Mouse (Mus musculus): ENCODE results near the gene Gm20388.

The Gm20388 gene

DNA sequence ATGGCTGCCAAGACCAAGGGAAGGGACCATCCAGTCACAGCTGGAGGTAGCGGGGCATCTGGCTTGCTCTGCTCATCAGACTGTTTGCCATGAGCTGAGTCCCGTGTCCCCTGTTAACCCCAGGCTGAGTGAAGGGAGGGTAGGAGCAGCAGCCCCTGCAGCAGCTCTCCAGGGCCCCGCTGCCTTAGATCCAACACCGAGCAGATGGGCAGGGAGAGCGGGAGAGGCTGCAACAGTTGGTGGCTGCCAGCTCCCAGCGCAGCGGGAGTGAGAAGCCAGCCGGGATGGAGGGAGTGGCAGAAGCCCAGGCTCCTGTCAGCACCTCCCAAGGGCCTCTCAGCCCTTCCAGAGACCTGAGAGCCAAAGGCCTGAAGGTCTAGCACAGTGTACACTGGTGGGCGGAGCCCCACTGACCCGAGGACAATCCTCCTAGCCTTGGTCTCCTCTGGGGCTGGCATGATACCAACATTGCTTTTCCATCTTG, 379.1 kb downstream of the Gm20388 start:
- DNase-seq (ENCODE audit: inconsistent ontology term) = no peak

DNA sequence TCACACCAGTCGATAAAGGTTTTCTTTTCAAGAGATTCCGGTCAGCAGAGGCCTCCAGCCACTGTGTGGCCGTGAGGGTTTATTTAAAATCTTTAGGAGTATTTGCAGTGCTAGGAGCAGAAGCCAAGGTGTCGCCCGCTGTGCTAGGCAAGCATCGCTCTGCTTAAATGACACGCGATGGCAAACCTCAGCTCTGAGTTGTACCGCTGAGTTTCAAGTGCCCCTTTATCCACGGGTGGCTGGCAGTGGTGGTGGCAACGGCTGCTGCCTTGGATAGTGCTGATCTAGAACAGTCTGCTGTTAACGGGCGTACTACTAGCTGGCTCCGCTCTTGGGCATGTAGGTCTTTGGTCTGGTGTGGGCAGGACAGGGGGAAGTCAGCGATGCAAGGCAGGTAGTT, 380.0 kb downstream of the Gm20388 start:
- DNase-seq (ENCODE audit: inconsistent ontology term) = no peak

- DNase-seq (ENCODE audit: inconsistent ontology term) = no peak
Measured at GRCm38 (mm10) chr8:120291650-120292049, 381.0 kb downstream of the Gm20388 start.

GRCm38 (mm10) chr8:120292316-120293107, 381.9 kb downstream of the Gm20388 start:
- peak; percentile 63 for DNase-seq (ENCODE audit: inconsistent ontology term)

DNA sequence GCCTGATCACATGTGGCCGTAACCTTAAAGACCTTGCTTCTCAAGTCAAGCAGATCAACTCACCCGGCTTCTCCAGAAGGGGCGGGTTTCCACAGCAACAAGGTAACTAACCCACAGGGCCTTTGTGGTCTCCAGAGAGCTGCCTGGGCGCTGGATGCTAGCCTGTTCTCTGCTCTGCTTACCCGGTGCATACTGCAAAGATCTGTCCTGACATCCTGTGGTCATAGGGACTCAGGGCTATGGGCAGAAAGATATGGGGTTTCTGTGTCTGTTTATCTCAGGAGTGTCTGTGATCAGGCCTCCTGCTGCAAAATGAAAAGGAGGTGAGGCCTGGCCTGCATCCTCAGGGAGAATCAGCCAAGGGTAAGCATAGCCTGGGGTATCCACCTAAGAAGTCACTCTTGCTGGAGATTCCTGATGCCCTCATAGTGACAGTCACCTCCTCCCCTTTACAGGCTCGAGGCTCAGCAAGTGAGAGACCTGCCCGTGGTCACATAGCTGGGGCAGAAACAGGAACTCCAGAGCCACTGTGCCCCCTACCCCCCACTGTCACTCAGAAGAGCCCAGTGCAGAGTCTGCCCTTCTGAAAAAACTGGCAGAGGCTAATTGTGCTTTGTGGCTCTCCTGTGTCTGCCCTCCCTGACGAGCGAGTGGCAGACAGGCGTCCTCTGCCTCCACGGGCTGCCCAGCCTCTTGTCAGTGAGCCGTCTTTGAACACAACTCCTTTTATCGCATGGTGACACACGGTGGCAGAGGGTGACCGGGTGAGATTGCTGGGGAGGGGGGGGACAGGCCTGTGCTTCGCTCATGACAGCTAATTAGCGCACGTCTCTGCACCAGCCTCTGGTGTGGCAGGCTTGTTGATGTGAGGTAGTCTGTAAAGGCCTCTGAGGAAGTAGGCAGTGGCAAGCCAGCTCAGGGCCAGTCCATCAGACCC, 383.0 kb downstream of the Gm20388 start:
- no peak for DNase-seq (ENCODE audit: inconsistent ontology term)

GRCm38 (mm10) chr8:120294982-120295870, 384.6 kb downstream of the Gm20388 start:
- no peak for DNase-seq (ENCODE audit: inconsistent ontology term)

DNA sequence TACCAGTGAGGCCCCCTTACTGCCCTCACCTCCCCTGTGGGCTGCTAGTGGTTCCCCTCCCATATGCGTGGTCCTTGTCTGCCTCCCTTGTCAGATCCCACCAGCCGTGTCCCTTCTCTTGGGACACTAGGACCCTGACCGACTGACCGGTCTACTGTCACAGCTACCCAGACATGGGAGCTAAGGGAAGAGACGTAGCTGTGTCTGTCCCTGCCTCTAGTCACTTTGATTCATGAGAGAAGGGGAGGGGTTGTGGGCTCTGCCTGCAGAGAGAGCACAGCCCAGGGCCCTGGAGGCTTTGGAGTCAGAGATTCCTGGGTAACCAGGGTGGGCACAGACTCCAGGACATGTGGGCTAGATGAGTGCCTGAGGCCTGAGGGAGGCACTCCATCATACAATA, 386.4 kb downstream of the Gm20388 start:
- no peak for DNase-seq (ENCODE audit: inconsistent ontology term)

- DNase-seq (ENCODE audit: inconsistent ontology term) = no peak
Measured at GRCm38 (mm10) chr8:120298601-120299532, 388.2 kb downstream of the Gm20388 start.

- peak; percentile 73 for DNase-seq (ENCODE audit: inconsistent ontology term)
Measured at GRCm38 (mm10) chr8:120300601-120301141, 390.0 kb downstream of the Gm20388 start.

GRCm38 (mm10) chr8:120302941-120303675, 392.5 kb downstream of the Gm20388 start:
- DNase-seq (ENCODE audit: inconsistent ontology term) = no peak

DNA sequence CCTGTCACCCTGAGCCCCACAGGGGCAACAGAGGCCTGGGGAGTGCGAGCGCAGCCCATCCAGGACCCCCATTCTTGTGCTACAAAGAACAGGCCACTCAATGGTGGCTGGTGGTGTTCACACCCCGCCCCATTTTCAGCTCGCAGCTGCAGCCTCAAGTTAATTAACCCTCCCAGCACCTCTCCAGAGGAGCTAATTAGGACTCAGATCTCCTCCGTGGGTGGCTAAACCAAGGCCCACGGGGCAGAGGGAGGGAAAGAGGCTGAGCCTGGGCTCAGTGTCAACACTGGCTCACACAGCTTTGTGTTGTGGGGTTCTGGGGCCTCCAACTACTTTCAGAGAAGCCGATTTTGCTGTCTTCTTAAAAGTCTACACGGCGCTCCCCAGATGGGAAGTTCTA, 393.5 kb downstream of the Gm20388 start:
- no peak for DNase-seq (ENCODE audit: inconsistent ontology term)

GRCm38 (mm10) chr8:120305800-120306385, 395.3 kb downstream of the Gm20388 start:
- no peak for DNase-seq (ENCODE audit: inconsistent ontology term)

DNA sequence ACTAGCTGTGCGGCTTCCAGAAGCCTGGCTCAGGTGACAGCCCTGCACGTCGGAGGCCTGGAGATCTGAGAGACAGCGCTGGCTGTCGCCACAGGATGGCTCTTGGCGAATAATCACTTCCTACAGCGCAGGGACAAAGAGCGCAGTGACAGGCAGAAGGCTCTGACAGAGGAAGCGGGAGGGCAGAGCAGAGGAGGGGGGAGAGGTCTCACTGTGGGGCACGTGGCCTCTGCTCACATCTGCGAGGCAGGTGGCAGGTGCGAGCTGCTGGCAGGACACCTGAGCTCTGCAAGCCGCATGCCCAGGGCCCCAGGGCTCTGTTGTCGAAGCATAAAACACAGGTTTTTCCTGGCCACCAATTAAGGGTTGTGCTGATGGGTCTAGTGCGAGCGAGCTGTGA, 396.5 kb downstream of the Gm20388 start:
- DNase-seq (ENCODE audit: inconsistent ontology term) = no peak

DNA sequence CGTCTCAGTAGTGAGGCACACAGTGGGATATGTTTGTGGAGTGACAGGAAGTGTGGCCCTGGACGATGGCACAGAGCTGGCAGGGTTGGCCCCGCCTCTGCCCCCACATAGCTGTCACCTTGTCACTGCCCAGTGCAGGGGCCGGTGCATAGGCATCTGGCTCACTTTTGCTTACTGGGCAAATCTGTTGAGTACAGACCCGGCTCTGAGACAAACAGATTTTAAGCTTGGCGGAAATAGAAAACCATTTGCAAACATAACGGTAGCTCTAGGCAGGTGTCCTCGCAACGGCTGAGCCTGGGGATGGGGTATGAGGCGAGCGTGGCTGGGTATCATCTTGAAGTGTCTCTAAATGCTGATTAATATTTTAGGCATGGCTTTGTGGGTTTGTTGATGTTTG, 396.9 kb downstream of the Gm20388 start:
- DNase-seq (ENCODE audit: inconsistent ontology term) = no peak

DNA sequence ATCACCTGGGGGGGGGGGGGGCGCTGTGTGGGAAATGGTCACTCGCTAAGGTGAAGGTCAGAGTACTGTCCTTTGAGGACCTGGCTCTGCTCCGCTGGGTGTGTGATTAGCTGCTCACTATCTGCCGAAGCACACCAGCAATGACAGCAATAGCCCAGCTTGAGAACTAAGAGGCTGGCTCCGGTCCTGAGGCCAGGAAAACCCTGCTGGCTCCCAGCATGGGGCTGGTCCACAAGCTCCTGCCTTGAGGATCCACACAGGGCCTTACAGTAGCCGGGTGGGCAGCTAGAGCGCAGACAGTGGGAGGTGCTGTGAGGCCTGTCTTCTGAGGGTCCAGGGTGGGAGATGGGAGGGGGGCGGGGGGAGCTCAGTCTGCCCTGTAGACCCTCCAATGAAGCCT, 397.5 kb downstream of the Gm20388 start:
- no peak for DNase-seq (ENCODE audit: inconsistent ontology term)

DNA sequence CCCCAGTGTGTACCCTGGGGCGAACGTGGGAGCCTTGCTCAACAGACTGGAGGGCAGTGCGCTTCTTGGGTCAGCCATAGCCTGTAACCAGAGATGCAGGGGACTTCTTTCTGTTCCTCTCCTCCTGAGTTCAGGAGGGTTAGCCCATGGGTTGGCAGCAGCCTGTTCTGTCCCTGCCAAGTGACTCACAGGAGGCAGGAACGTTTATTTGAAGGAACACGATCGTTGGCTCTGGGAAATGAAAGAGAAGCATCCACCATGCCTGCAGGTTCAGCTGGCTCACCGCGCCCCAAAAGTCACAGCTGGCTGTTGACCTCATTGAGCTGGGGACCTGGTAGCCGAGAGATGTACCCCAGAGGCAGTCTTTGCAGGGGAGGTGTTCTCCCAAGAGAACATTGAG, 397.9 kb downstream of the Gm20388 start:
- peak; percentile 69 for DNase-seq (ENCODE audit: inconsistent ontology term)

DNA sequence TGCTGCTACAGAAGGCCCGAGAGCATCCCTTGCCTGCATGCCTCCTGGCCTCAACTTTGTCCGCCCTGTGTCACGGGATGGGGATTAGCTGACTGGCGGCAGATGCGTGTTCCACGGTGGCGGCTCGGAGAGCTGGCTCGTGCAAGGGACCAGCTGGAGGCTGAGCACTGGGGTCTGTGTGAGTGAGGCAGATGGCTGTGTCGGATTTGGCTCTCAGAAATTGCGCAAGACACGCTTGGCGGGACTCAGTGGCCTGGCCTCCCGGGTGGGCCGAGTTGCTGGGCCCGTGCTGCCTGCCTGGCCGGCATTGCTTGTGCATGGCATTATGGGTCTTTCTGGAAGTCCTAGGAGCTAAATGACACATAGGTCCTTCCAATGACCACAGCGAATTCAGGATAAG, 398.7 kb downstream of the Gm20388 start:
- no peak for DNase-seq (ENCODE audit: inconsistent ontology term)

DNA sequence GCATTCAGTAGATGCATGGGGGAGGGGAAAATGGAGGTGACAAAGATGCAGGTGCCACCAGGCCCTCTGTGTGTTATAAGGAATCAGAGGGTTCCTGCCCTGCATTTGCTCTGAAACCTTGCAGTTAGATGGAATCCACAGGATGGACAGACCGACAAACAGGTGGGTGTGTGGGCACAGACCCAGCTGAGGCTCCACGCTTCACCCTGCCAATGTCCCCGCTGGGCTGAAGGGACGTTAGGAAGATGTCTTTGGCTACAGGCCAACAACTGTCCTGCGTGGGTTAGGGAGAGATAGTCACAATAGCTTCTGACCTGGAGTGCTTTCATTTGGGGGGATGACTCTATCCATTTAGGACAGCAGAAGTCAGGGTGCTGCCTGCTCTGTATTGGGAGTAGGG, 399.4 kb downstream of the Gm20388 start:
- no peak for DNase-seq (ENCODE audit: inconsistent ontology term)

GRCm38 (mm10) chr8:120312452-120312851, 401.8 kb downstream of the Gm20388 start:
- no peak for DNase-seq (ENCODE audit: inconsistent ontology term)

Measured in Muller cell, postnatal 12 days (primary cell).